Mouse (Mus musculus) R1 (cell line): ENCODE measurements at regions not wholly inside any gene's neighbourhood (a gene's known extent, or its start where the extent isn't known, plus 50 kb on each side); places are given as distances from the start of the nearest gene placed in this dataset.

Experiments used
- DNase-seq: peaks from one replicate; pipeline ENCODE4 v3.0.0-alpha.2; 2018; ENCODE audit warnings: low read depth, low spot score

GRCm38 (mm10) chr5:49909483-49909882 is 149.3 kb downstream of the Adgra3 start:
- no peak for DNase-seq

GRCm38 (mm10) chr5:49896106-49896505 is 162.7 kb downstream of the Adgra3 start:
- no peak for DNase-seq

- DNase-seq, result no peak
These were observed 178.4 kb downstream of the Adgra3 start for GRCm38 (mm10) chr5:49880383-49880782.

GRCm38 (mm10) chr5:49876240-49876639 is 182.6 kb downstream of the Adgra3 start:
- no peak for DNase-seq

- peak; percentile 58 for DNase-seq
These were observed 201.6 kb downstream of the Adgra3 start for GRCm38 (mm10) chr5:49857202-49857601.

GRCm38 (mm10) chr5:49856036-49856435 is 202.8 kb downstream of the Adgra3 start:
- no peak for DNase-seq

- DNase-seq, result peak; percentile 30
These were observed 210.1 kb downstream of the Adgra3 start for GRCm38 (mm10) chr5:49848680-49849079.

GRCm38 (mm10) chr5:49848174-49848573 is 210.6 kb downstream of the Adgra3 start:
- DNase-seq, result peak; percentile 64

GRCm38 (mm10) chr5:49818832-49819231 is 240.0 kb downstream of the Adgra3 start:
- no peak for DNase-seq

- no peak for DNase-seq
These were observed 242.1 kb downstream of the Adgra3 start for GRCm38 (mm10) chr5:49816751-49817150.

- DNase-seq, result no peak
These were observed 245.5 kb downstream of the Adgra3 start for GRCm38 (mm10) chr5:49813335-49813734.

GRCm38 (mm10) chr5:49788494-49789160 is 263.9 kb upstream of the Kcnip4 start:
- no peak for DNase-seq

GRCm38 (mm10) chr5:49783728-49784127 is 259.0 kb upstream of the Kcnip4 start:
- no peak for DNase-seq

GRCm38 (mm10) chr5:49761054-49761453 is 236.3 kb upstream of the Kcnip4 start:
- DNase-seq, result no peak

GRCm38 (mm10) chr5:49755531-49755930 is 230.8 kb upstream of the Kcnip4 start:
- DNase-seq, result no peak

GRCm38 (mm10) chr5:49712607-49713006 is 187.9 kb upstream of the Kcnip4 start:
- DNase-seq, result peak; percentile 34

- no peak for DNase-seq
These were observed 157.4 kb upstream of the Kcnip4 start for GRCm38 (mm10) chr5:49682156-49682555.

- no peak for DNase-seq
These were observed 156.8 kb upstream of the Kcnip4 start for GRCm38 (mm10) chr5:49681514-49681913.

GRCm38 (mm10) chr5:49675885-49676284 is 151.2 kb upstream of the Kcnip4 start:
- DNase-seq, result no peak

- no peak for DNase-seq
These were observed 140.5 kb upstream of the Kcnip4 start for GRCm38 (mm10) chr5:49665196-49665595.

- DNase-seq, result no peak
These were observed 139.2 kb upstream of the Kcnip4 start for GRCm38 (mm10) chr5:49663928-49664327.

- DNase-seq, result no peak
These were observed 137.4 kb upstream of the Kcnip4 start for GRCm38 (mm10) chr5:49662096-49662495.

- DNase-seq, result no peak
These were observed 135.9 kb upstream of the Kcnip4 start for GRCm38 (mm10) chr5:49660598-49660997.

- DNase-seq, result no peak
These were observed 126.2 kb upstream of the Kcnip4 start for GRCm38 (mm10) chr5:49650953-49651352.
